Mouse (Mus musculus): ENCODE data around the gene Sox5.

Gene Sox5

GRCm38 (mm10) chr6:144648896-144649295, 132.9 kb downstream of the Sox5 start:
- DNase-seq: no peak

- DNase-seq: no peak
Observed at GRCm38 (mm10) chr6:144648124-144648591, 133.6 kb downstream of the Sox5 start.

- DNase-seq: no peak
Observed at GRCm38 (mm10) chr6:144646331-144646730, 135.4 kb downstream of the Sox5 start.

- no peak for DNase-seq
Observed at GRCm38 (mm10) chr6:144645796-144646195, 136.0 kb downstream of the Sox5 start.

- peak; percentile 53 for DNase-seq
Observed at GRCm38 (mm10) chr6:144644711-144645110, 137.1 kb downstream of the Sox5 start.

- no peak for DNase-seq
Observed at GRCm38 (mm10) chr6:144643601-144644000, 138.2 kb downstream of the Sox5 start.

GRCm38 (mm10) chr6:144641888-144642287, 139.9 kb downstream of the Sox5 start:
- DNase-seq: no peak

- no peak for DNase-seq
Observed at GRCm38 (mm10) chr6:144640591-144640990, 141.2 kb downstream of the Sox5 start.

GRCm38 (mm10) chr6:144638547-144638946, 143.2 kb downstream of the Sox5 start:
- no peak for DNase-seq

- DNase-seq: no peak
Observed at GRCm38 (mm10) chr6:144627539-144628115, 154.2 kb downstream of the Sox5 start.

GRCm38 (mm10) chr6:144621089-144621769, 160.5 kb downstream of the Sox5 start:
- no peak for DNase-seq

- no peak for DNase-seq
Observed at GRCm38 (mm10) chr6:144611383-144611791, 170.4 kb downstream of the Sox5 start.

GRCm38 (mm10) chr6:144610878-144611277, 170.9 kb downstream of the Sox5 start:
- no peak for DNase-seq

GRCm38 (mm10) chr6:144602883-144603282, 178.9 kb downstream of the Sox5 start:
- DNase-seq: no peak

GRCm38 (mm10) chr6:144600351-144600750, 181.4 kb downstream of the Sox5 start:
- no peak for DNase-seq

- DNase-seq: no peak
Observed at GRCm38 (mm10) chr6:144598324-144598973, 183.3 kb downstream of the Sox5 start.

- no peak for DNase-seq
Observed at GRCm38 (mm10) chr6:144596536-144597210, 185.1 kb downstream of the Sox5 start.

GRCm38 (mm10) chr6:144584854-144585253, 196.9 kb downstream of the Sox5 start:
- DNase-seq: no peak

- DNase-seq: no peak
Observed at GRCm38 (mm10) chr6:144584074-144584840, 197.5 kb downstream of the Sox5 start.

GRCm38 (mm10) chr6:144579301-144579700, 202.5 kb downstream of the Sox5 start:
- no peak for DNase-seq

GRCm38 (mm10) chr6:144570850-144571249, 210.9 kb downstream of the Sox5 start:
- peak; percentile 5 for DNase-seq

GRCm38 (mm10) chr6:144565827-144566226, 215.9 kb downstream of the Sox5 start:
- no peak for DNase-seq

GRCm38 (mm10) chr6:144561718-144562117, 220.1 kb downstream of the Sox5 start:
- DNase-seq: no peak

Measured in thymus, postnatal 25 days (tissue).